Mouse (Mus musculus) embryonic fibroblast, embryonic 13.5 days (primary cell): Measurements from ENCODE around the gene Olfr1440.

Source experiments
- CTCF ChIP-seq: IDR thresholded peaks from 2 replicates; pipeline ENCODE4 v1.5.1; 2011; ENCODE audit warnings: mild to moderate bottlenecking, control low read depth, low read length, moderate library complexity, borderline replicate concordance; ENCODE audit not compliant: insufficient read depth
- POLR2A ChIP-seq: IDR thresholded peaks from 2 replicates; pipeline ENCODE4 v1.6.1; 2011; ENCODE audit warnings: low read depth, mild to moderate bottlenecking, control low read depth, low read length, moderate library complexity

- TF ChIP-seq POLR2A (no peak), CTCF (no peak)
Observed at GRCm38 (mm10) chr19:12420555-12420954, 33.5 kb downstream of the Olfr1440 start.
